Mouse (Mus musculus): ENCODE data around the gene Rbp4. TPM values are rescaled to one million over a fixed set of nuclear protein-coding genes. Genes with fewer than 3 reads are reported as not detected.

The Rbp4 gene
- polyA plus RNA-seq, 1 experiment from 2014 or later = 128 TPM

GRCm38 (mm10) chr19:38124401-38125218 lies 471 bp downstream of the Rbp4 start:
- peak overlapping the region; percentile 76 for H3K9ac ChIP-seq (ENCODE audit: low read length)
- H3K27me3 ChIP-seq (ENCODE audit: control insufficient read depth, insufficient read depth, low read length) = 0 out of 2 replicates have a peak, but pooled peaks cover 10% of the 10 kb centered on the region
- ATAC-seq (ENCODE audit: insufficient read depth, low FRiP score) = peak; percentile 78
- H3K27ac ChIP-seq (ENCODE audit: low read length) = no peak overlapping the region
- no peaks in the 10 kb centered on the region for H3K4me1 ChIP-seq (ENCODE audit: control insufficient read depth, insufficient read depth, low read length)
- WGBS = under 1% methylated on average over 61 of the region's 77 CpGs
- H3K4me3 ChIP-seq (replicated peaks; ENCODE audit: low read length) = peak overlapping the region; percentile 60
- H3K4me2 ChIP-seq (ENCODE audit: low read depth, low read length) = peak overlapping the region; percentile 96
- H3K36me3 ChIP-seq (ENCODE audit: control insufficient read depth, insufficient read depth, low read length) = no peaks in the 10 kb centered on the region
- H3K9me3 ChIP-seq (replicated peaks; ENCODE audit: control insufficient read depth, low read length) = no peaks in the 10 kb centered on the region

GRCm38 (mm10) chr19:38123921-38124320 lies 1.2 kb downstream of the Rbp4 start:
- Histone ChIP-seq H3K4me3 (replicated peaks; ENCODE audit: low read length) (peak overlapping the region; percentile 60), H3K27me3 (ENCODE audit: control insufficient read depth, insufficient read depth, low read length) (0 out of 2 replicates have a peak, but pooled peaks cover 10% of the 10 kb centered on the region), H3K9me3 (replicated peaks; ENCODE audit: control insufficient read depth, low read length) (no peaks in the 10 kb centered on the region), H3K4me1 (ENCODE audit: control insufficient read depth, insufficient read depth, low read length) (no peaks in the 10 kb centered on the region), H3K27ac (ENCODE audit: low read length) (no peak overlapping the region), H3K9ac (ENCODE audit: low read length) (peak overlapping the region; percentile 76), H3K36me3 (ENCODE audit: control insufficient read depth, insufficient read depth, low read length) (no peaks in the 10 kb centered on the region), H3K4me2 (ENCODE audit: low read depth, low read length) (peak overlapping the region; percentile 96)
- 27% methylated on average over 9 of the region's 9 CpGs for WGBS
- no peak for ATAC-seq (ENCODE audit: insufficient read depth, low FRiP score)

- WGBS = 79% methylated on average over 5 of the region's 5 CpGs
- H3K9ac ChIP-seq (ENCODE audit: low read length) = no peak overlapping the region
- ATAC-seq (ENCODE audit: insufficient read depth, low FRiP score) = no peak
- H3K36me3 ChIP-seq (ENCODE audit: control insufficient read depth, insufficient read depth, low read length) = no peaks in the 10 kb centered on the region
- H3K27ac ChIP-seq (ENCODE audit: low read length) = no peak overlapping the region
- no peaks in the 10 kb centered on the region for H3K4me1 ChIP-seq (ENCODE audit: control insufficient read depth, insufficient read depth, low read length)
- 0 out of 2 replicates have a peak, but pooled peaks cover 7% of the 10 kb centered on the region for H3K27me3 ChIP-seq (ENCODE audit: control insufficient read depth, insufficient read depth, low read length)
- no peak overlapping the region for H3K4me2 ChIP-seq (ENCODE audit: low read depth, low read length)
- no peak overlapping the region for H3K4me3 ChIP-seq (replicated peaks; ENCODE audit: low read length)
- no peaks in the 10 kb centered on the region for H3K9me3 ChIP-seq (replicated peaks; ENCODE audit: control insufficient read depth, low read length)
These were observed 4.8 kb downstream of the Rbp4 start for GRCm38 (mm10) chr19:38120123-38120760.

DNA sequence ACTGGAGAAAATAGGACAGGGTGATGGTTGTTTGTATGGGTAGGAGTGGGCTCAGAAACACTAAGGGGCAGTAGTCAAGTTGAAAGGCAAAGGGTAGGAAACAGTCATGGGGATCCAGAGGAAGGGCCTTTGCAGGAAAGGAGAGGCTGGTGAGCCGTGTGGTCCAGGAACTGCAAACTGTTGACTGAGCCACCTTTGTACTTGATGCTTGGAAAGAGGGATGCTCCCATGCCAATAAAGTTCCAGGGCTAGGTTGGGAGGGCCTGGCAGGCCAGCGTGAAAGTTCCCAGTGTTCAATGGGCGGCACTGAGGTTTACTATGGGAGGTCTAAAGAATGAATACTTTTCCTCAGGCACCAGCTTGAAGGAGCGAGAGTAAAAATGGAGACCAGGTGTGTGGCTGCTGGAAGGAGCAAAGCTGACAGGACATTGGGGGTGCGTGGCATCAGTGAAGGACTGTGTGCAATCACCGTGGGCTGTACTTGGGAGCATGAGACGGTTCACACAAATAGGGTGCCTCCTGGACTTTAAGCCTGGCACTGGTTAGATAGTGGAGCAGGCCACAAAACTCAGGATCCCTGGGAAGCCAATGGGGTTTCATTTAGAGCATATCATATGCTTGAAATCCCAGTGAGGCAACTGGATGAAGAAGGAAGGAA lies 10.1 kb downstream of the Rbp4 start:
- Histone ChIP-seq H3K36me3 (ENCODE audit: control insufficient read depth, insufficient read depth, low read length) (no peaks in the 10 kb centered on the region), H3K27me3 (ENCODE audit: control insufficient read depth, insufficient read depth, low read length) (no peaks in the 10 kb centered on the region), H3K27ac (ENCODE audit: low read length) (no peak overlapping the region), H3K9ac (ENCODE audit: low read length) (no peak overlapping the region), H3K9me3 (replicated peaks; ENCODE audit: control insufficient read depth, low read length) (no peaks in the 10 kb centered on the region), H3K4me3 (replicated peaks; ENCODE audit: low read length) (no peak overlapping the region), H3K4me2 (ENCODE audit: low read depth, low read length) (no peak overlapping the region), H3K4me1 (ENCODE audit: control insufficient read depth, insufficient read depth, low read length) (0 out of 2 replicates have a peak, but pooled peaks cover 4% of the 10 kb centered on the region)
- WGBS = 92% methylated on average over 7 of the region's 7 CpGs
- no peak for ATAC-seq (ENCODE audit: insufficient read depth, low FRiP score)

DNA sequence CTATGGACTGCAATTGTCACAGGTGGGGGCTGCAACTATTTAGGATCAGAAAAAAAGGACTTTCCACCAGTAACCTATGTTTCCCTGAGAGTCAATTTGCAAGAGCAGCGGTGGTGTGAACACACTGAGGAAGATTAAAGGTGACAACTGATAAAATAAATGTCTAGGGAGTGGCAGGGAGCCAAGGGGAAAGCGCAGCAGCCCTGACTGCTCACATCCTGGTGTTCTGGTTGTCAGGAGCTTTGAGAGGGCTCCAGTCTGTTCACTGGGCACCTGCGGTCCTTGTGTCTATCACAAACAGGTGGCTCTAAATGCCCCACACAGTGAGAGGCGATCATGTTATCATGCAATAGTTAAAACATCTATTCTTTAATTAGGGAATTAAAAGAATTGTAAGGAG lies 12.5 kb downstream of the Rbp4 start:
- no peak overlapping the region for H3K4me3 ChIP-seq (replicated peaks; ENCODE audit: low read length)
- H3K27ac ChIP-seq (ENCODE audit: low read length) = no peak overlapping the region
- no peak overlapping the region for H3K4me2 ChIP-seq (ENCODE audit: low read depth, low read length)
- H3K4me1 ChIP-seq (ENCODE audit: control insufficient read depth, insufficient read depth, low read length) = 0 out of 2 replicates have a peak, but pooled peaks cover 4% of the 10 kb centered on the region
- no peak for ATAC-seq (ENCODE audit: insufficient read depth, low FRiP score)
- no peak overlapping the region for H3K9ac ChIP-seq (ENCODE audit: low read length)
- H3K27me3 ChIP-seq (ENCODE audit: control insufficient read depth, insufficient read depth, low read length) = no peaks in the 10 kb centered on the region
- H3K9me3 ChIP-seq (replicated peaks; ENCODE audit: control insufficient read depth, low read length) = no peaks in the 10 kb centered on the region
- no peaks in the 10 kb centered on the region for H3K36me3 ChIP-seq (ENCODE audit: control insufficient read depth, insufficient read depth, low read length)
- 32% methylated on average over 4 of the region's 4 CpGs for WGBS

- ATAC-seq (ENCODE audit: insufficient read depth, low FRiP score) = no peak
- H3K27me3 ChIP-seq (ENCODE audit: control insufficient read depth, insufficient read depth, low read length) = no peaks in the 10 kb centered on the region
- H3K4me2 ChIP-seq (ENCODE audit: low read depth, low read length) = no peak overlapping the region
- no peaks in the 10 kb centered on the region for H3K9me3 ChIP-seq (replicated peaks; ENCODE audit: control insufficient read depth, low read length)
- H3K4me3 ChIP-seq (replicated peaks; ENCODE audit: low read length) = no peak overlapping the region
- H3K27ac ChIP-seq (ENCODE audit: low read length) = no peak overlapping the region
- H3K36me3 ChIP-seq (ENCODE audit: control insufficient read depth, insufficient read depth, low read length) = no peaks in the 10 kb centered on the region
- no peak overlapping the region for H3K9ac ChIP-seq (ENCODE audit: low read length)
- WGBS = 76% methylated on average over 8 of the region's 8 CpGs
- H3K4me1 ChIP-seq (ENCODE audit: control insufficient read depth, insufficient read depth, low read length) = 0 out of 2 replicates have a peak, but pooled peaks cover 4% of the 10 kb centered on the region
These were observed 14.0 kb downstream of the Rbp4 start for GRCm38 (mm10) chr19:38111056-38111455.

DNA sequence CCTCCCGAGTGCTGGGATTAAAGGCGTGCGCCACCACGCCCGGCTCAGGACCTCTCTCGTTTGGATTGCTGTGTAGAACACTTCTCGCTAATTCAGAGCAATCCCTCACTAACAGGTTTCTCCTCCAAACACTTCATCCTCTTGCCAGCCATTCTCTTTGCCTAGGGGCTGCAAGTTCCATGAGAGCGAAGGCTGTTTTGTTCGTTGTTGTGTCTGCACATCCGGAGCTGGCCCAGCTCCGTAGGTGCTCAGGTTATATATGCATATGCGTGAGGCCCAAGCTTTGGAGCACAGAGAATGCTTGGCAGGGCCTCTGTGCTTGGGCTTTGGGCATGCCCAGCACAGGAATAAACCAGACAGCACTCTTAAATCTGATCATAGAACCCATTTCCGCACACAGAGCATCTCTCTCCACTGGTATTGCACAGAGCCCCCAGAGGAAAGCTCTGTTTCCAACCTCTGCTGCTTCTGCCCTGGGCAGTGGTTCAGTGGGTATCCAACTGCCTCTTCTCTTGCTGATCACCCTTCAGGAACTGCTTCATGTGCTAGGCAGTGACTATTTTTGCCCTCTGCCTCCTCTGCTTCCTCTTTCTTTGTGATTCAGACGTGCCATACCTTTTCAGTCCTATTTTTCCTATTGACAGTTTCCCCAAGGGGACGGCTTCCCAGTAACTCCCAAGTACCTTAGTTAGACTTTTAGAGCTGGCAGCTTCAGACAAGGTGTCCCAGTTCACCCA lies 15.4 kb downstream of the Rbp4 start:
- Histone ChIP-seq H3K4me1 (ENCODE audit: control insufficient read depth, insufficient read depth, low read length) (0 out of 2 replicates have a peak, but pooled peaks cover 4% of the 10 kb centered on the region), H3K4me2 (ENCODE audit: low read depth, low read length) (no peak overlapping the region), H3K27ac (ENCODE audit: low read length) (no peak overlapping the region), H3K4me3 (replicated peaks; ENCODE audit: low read length) (no peak overlapping the region), H3K27me3 (ENCODE audit: control insufficient read depth, insufficient read depth, low read length) (no peaks in the 10 kb centered on the region), H3K9me3 (replicated peaks; ENCODE audit: control insufficient read depth, low read length) (no peaks in the 10 kb centered on the region), H3K9ac (ENCODE audit: low read length) (no peak overlapping the region), H3K36me3 (ENCODE audit: control insufficient read depth, insufficient read depth, low read length) (no peaks in the 10 kb centered on the region)
- ATAC-seq (ENCODE audit: insufficient read depth, low FRiP score) = no peak
- 89% methylated on average over 15 of the region's 15 CpGs for WGBS

GRCm38 (mm10) chr19:38107871-38108270 lies 17.2 kb downstream of the Rbp4 start:
- no peak overlapping the region for H3K27ac ChIP-seq (ENCODE audit: low read length)
- H3K36me3 ChIP-seq (ENCODE audit: control insufficient read depth, insufficient read depth, low read length) = no peaks in the 10 kb centered on the region
- no peak overlapping the region for H3K9ac ChIP-seq (ENCODE audit: low read length)
- 89% methylated on average over 4 of the region's 4 CpGs for WGBS
- H3K4me2 ChIP-seq (ENCODE audit: low read depth, low read length) = no peak overlapping the region
- H3K9me3 ChIP-seq (replicated peaks; ENCODE audit: control insufficient read depth, low read length) = no peaks in the 10 kb centered on the region
- no peaks in the 10 kb centered on the region for H3K27me3 ChIP-seq (ENCODE audit: control insufficient read depth, insufficient read depth, low read length)
- ATAC-seq (ENCODE audit: insufficient read depth, low FRiP score) = no peak
- H3K4me3 ChIP-seq (replicated peaks; ENCODE audit: low read length) = no peak overlapping the region
- H3K4me1 ChIP-seq (ENCODE audit: control insufficient read depth, insufficient read depth, low read length) = 0 out of 2 replicates have a peak, but pooled peaks cover 4% of the 10 kb centered on the region

Measured in stomach, embryonic 16.5 days (tissue).